8 mouse cellular contexts compared by ENCODE assay signal in the genomic region with DNA sequence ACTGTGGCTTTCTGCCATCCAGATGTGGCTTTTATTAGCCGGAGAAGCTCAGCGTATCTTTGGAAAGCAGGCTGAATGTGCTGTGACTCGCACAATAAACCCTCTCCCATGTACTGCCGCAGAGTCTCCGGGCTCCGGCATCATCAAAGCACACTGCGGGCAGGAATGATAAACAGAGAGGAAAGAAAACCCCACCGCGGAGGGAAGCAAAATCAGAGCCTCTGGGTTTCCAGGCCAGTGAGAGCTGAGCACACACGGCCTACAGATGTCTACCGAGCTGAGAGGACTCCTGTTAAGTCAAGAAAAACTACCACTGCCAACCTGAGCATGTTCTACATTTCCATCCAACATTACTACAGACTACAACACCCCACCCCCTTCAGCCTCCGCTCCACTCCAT. TPM values are rescaled to one million over a fixed set of nuclear protein-coding genes. Genes with fewer than 3 reads are reported as not detected.
DNase-seq lines count a peak whose midpoint lies in the region; ATAC-seq and TF ChIP-seq lines count a peak whose summit lies in the region.

No protein-coding gene starts in this region.

- peak overlapping the region; percentile 79 for H3K4me2 ChIP-seq in lung, embryonic 16.5 days (ENCODE audit: low read depth, low read length)
- peak overlapping the region; percentile 93; the same call in 1 of the 2 replicates for H3K4me2 ChIP-seq in forebrain, embryonic 11.5 days (ENCODE audit: low read depth, low read length, severe bottlenecking)
- H3K4me2 ChIP-seq in limb, embryonic 12.5 days: peak overlapping the region; percentile 93

- no peak for ATAC-seq in lung, embryonic 16.5 days (ENCODE audit: low read depth)
- ATAC-seq in forebrain, embryonic 11.5 days (replicated peaks; ENCODE audit: low FRiP score): no peak
- no peak for ATAC-seq in limb, embryonic 12.5 days (ENCODE audit: insufficient number of reproducible peaks, insufficient read depth, low FRiP score, low TSS enrichment, low read depth)
- ATAC-seq in CD4-positive, CD25-positive, alpha-beta regulatory T cell, adult 4 months: no peak

- no peaks in the 10 kb centered on the region for H3K36me3 ChIP-seq in lung, embryonic 16.5 days (ENCODE audit: control insufficient read depth, insufficient read depth, low read length)
- H3K36me3 ChIP-seq in forebrain, embryonic 11.5 days (ENCODE audit: control insufficient read depth, insufficient read depth, low read length): no peaks in the 10 kb centered on the region
- H3K36me3 ChIP-seq in limb, embryonic 12.5 days: peaks cover 33% of the 10 kb centered on the region
- H3K36me3 ChIP-seq in small intestine, adult 2 months (ENCODE audit: control insufficient read depth, insufficient read depth, low read length): 0 out of 2 replicates have a peak, but pooled peaks cover 3% of the 10 kb centered on the region

- H3K9ac ChIP-seq in lung, embryonic 16.5 days (ENCODE audit: low read length): peak overlapping the region; percentile 27; the same call in 1 of the 2 replicates
- 0 out of 2 replicates have a peak overlapping the region, but pooled peaks have one; percentile 29 for H3K9ac ChIP-seq in forebrain, embryonic 11.5 days (ENCODE audit: low read length)
- peak overlapping the region; percentile 42; the same call in 1 of the 2 replicates for H3K9ac ChIP-seq in limb, embryonic 12.5 days (replicated peaks)

- H3K4me1 ChIP-seq in lung, embryonic 16.5 days (replicated peaks; ENCODE audit: control insufficient read depth, insufficient read depth, low read length): peaks cover 65% of the 10 kb centered on the region
- H3K4me1 ChIP-seq in forebrain, embryonic 11.5 days (replicated peaks; ENCODE audit: control insufficient read depth, insufficient read depth, low read length): peaks cover 30% of the 10 kb centered on the region
- H3K4me1 ChIP-seq in limb, embryonic 12.5 days (replicated peaks): peaks cover 71% of the 10 kb centered on the region
- H3K4me1 ChIP-seq in small intestine, adult 2 months (ENCODE audit: control insufficient read depth, insufficient read depth, insufficient read length, low read length): peaks cover 35% of the 10 kb centered on the region

- no peak for DNase-seq in lung, postnatal 36 days
- DNase-seq in forebrain, embryonic 11.5 days (ENCODE audit: low spot score): no peak
- no peak for DNase-seq in urinary bladder, postnatal 36 days (ENCODE audit: low spot score in 2 of 2)
- no peak for DNase-seq in thymus, postnatal 0 days (ENCODE audit: low spot score)

- 16% methylated on average over 12 of the region's 12 CpGs for WGBS in lung, embryonic 16.5 days
- WGBS in forebrain, embryonic 11.5 days: 40% methylated on average over 12 of the region's 12 CpGs
- 6% methylated on average over 12 of the region's 12 CpGs for WGBS in limb, embryonic 12.5 days
- WGBS in small intestine, adult 2 months: 64% methylated on average over 12 of the region's 12 CpGs

- H3K9me3 ChIP-seq in lung, embryonic 16.5 days (ENCODE audit: control insufficient read depth, low read length): no peaks in the 10 kb centered on the region
- H3K9me3 ChIP-seq in forebrain, embryonic 11.5 days (ENCODE audit: control insufficient read depth, low read length): no peaks in the 10 kb centered on the region
- H3K9me3 ChIP-seq in limb, embryonic 12.5 days: no peaks in the 10 kb centered on the region

- TF ChIP-seq POLR2A in small intestine, adult 2 months (IDR thresholded peaks at IDR 0.05; ENCODE audit: low read depth, low read length): no peak

- H3K4me3 ChIP-seq in lung, embryonic 16.5 days (ENCODE audit: low read length): peak overlapping the region; percentile 25
- peak overlapping the region; percentile 3; the same call in 1 of the 2 replicates for H3K4me3 ChIP-seq in forebrain, embryonic 11.5 days (ENCODE audit: low read depth, low read length)
- H3K4me3 ChIP-seq in limb, embryonic 12.5 days (replicated peaks): peak overlapping the region; percentile 95
- H3K4me3 ChIP-seq in small intestine, adult 2 months (ENCODE audit: low read depth, low read length): peak overlapping the region; percentile 31

- TF ChIP-seq CTCF in small intestine, adult 2 months (IDR thresholded peaks at IDR 0.05; ENCODE audit: extremely low read depth, insufficient read length, insufficient replicate concordance, low read depth, low read length): no peak

- no peaks in the 10 kb centered on the region for H3K27me3 ChIP-seq in lung, embryonic 16.5 days (ENCODE audit: control insufficient read depth, insufficient read depth, low read depth, low read length)
- no peaks in the 10 kb centered on the region for H3K27me3 ChIP-seq in forebrain, embryonic 11.5 days (ENCODE audit: control insufficient read depth, insufficient read depth, low read length)
- no peaks in the 10 kb centered on the region for H3K27me3 ChIP-seq in limb, embryonic 12.5 days
- H3K27me3 ChIP-seq in small intestine, adult 2 months (ENCODE audit: control insufficient read depth, insufficient read depth, low read length): no peaks in the 10 kb centered on the region

- no peak overlapping the region for H3K27ac ChIP-seq in lung, embryonic 16.5 days (ENCODE audit: low read length)
- H3K27ac ChIP-seq in forebrain, embryonic 11.5 days (ENCODE audit: low read depth, low read length): no peak overlapping the region
- H3K27ac ChIP-seq in limb, embryonic 12.5 days: 0 out of 2 replicates have a peak overlapping the region, but pooled peaks have one; percentile 1
- H3K27ac ChIP-seq in small intestine, adult 2 months (ENCODE audit: insufficient read depth, low read depth, low read length): no peak overlapping the region

RNA-seq across cellular contexts. Expression of a gene that starts 5.0 kb away (rescaled TPM):
- polyA plus RNA-seq in lung, embryonic 16.5 days (2015; fragmentation: Nextera tagmentation; extraction: Ambion mirVana): 14.8 and 15.3 TPM in 2 replicates
- 18.7 and 21.1 TPM in 2 replicates for polyA plus RNA-seq in forebrain, embryonic 11.5 days (2014; fragmentation: Nextera tagmentation; extraction: Ambion mirVana)
- 40.6 and 41.5 TPM in 2 replicates for polyA plus RNA-seq in limb, embryonic 12.5 days (2016; fragmentation: Nextera tagmentation; extraction: Ambion mirVana)
- 9.2 and 11.1 TPM in 2 replicates for polyA plus RNA-seq in small intestine, adult 2 months (2012; rRNA removed)
- 10 to 100 TPM in 1 of 2 experiments, 1 to 10 TPM in 1; 6.0 to 11.5 TPM for polyA plus RNA-seq in CD4-positive, CD25-positive, alpha-beta regulatory T cell, adult 4 months (2017; shearing (Covaris generic))
- 12.9 and 15.5 TPM in 2 replicates for polyA plus RNA-seq in thymus, postnatal 0 days (2015; fragmentation: Nextera tagmentation; extraction: Ambion mirVana)

RNA-seq across cellular contexts. Expression of a gene that starts 50.1 kb away (rescaled TPM):
- polyA plus RNA-seq in lung, embryonic 16.5 days (2015; fragmentation: Nextera tagmentation; extraction: Ambion mirVana): 2.3 and 2.9 TPM in 2 replicates
- polyA plus RNA-seq in forebrain, embryonic 11.5 days (2014; fragmentation: Nextera tagmentation; extraction: Ambion mirVana): not detected in 2 replicates
- 3.0 and 4.0 TPM in 2 replicates for polyA plus RNA-seq in limb, embryonic 12.5 days (2016; fragmentation: Nextera tagmentation; extraction: Ambion mirVana)
- not detected in 2 replicates for polyA plus RNA-seq in small intestine, adult 2 months (2012; rRNA removed)
- polyA plus RNA-seq in CD4-positive, CD25-positive, alpha-beta regulatory T cell, adult 4 months (2017; shearing (Covaris generic)): not detected
- polyA plus RNA-seq in thymus, postnatal 0 days (2015; fragmentation: Nextera tagmentation; extraction: Ambion mirVana): 0.22 TPM in 1 of 2 replicates, not detected in the other

Comparison
In these comparisons a context has a peak if more than half of its experiments do, and no peak if none do; other contexts are left out.
1. H3K4me3 ChIP-seq: peak in every context shown above with its lines; median percentile 95 in limb, embryonic 12.5 days; 31 in small intestine, adult 2 months; 25 in lung, embryonic 16.5 days; 3 in forebrain, embryonic 11.5 days.